Mouse (Mus musculus) frontal cortex, adult 2 months (tissue): ENCODE measurements around the gene Ssx2ip. TPM values are rescaled to one million over a fixed set of nuclear protein-coding genes. Genes with fewer than 3 reads are reported as not detected.

Source experiments
- DNase-seq, 2 experiments: peaks; one replicate each; pipeline ENCODE4 v3.0.0; 2022; ENCODE audit warnings: low spot score in 1 of 2; ENCODE audit errors: extremely low spot score in 1 of 2
- polyA plus RNA-seq: library from polyadenylated mRNA; depleted of rRNA; stranded (reverse); fragments of >200 nt; gene quantifications from 2 replicates; pipeline ENCODE4 v1.2.3, GENCODE M21; 2012; rRNA removed

The Ssx2ip gene
- polyA plus RNA-seq, 1 experiment: 38.9 TPM

- DNase-seq: no peak
Measured at GRCm38 (mm10) chr3:146486464-146486863, 82.0 kb downstream of the Ssx2ip start.

Other genes starting within 250 kb of the Ssx2ip start
- gene Lpar3, start 183.7 kb upstream of the Ssx2ip start, polyA plus RNA-seq: 1.3 and 1.7 TPM in 2 replicates
- 5.1 and 6.0 TPM in 2 replicates for gene Ctbs, start 45.2 kb downstream of the Ssx2ip start, polyA plus RNA-seq
- 3.4 and 4.7 TPM in 2 replicates for gene Spata1, start 95.1 kb downstream of the Ssx2ip start, polyA plus RNA-seq
- gene Gng5, start 95.2 kb downstream of the Ssx2ip start, polyA plus RNA-seq: 93.6 and 102 TPM in 2 replicates
- 18.9 and 19.7 TPM in 2 replicates for gene Rpf1, start 116.8 kb downstream of the Ssx2ip start, polyA plus RNA-seq
- gene Uox, start 165.8 kb downstream of the Ssx2ip start, polyA plus RNA-seq: 0.20 and 0.34 TPM in 2 replicates
- gene Dnase2b, start 211.0 kb downstream of the Ssx2ip start, polyA plus RNA-seq: not detected in 2 replicates
- not detected in 2 replicates for gene 4930503B20Rik, start 246.7 kb downstream of the Ssx2ip start, polyA plus RNA-seq